Mouse (Mus musculus) thymus, postnatal 10 days (tissue): ENCODE measurements around the gene Hoxc11.

Experiments used
- DNase-seq, 2 experiments: peaks; one replicate each; pipeline ENCODE4 v3.0.0; 2021; ENCODE audit warnings: low spot score in 2 of 2

Hoxc11 gene

DNA sequence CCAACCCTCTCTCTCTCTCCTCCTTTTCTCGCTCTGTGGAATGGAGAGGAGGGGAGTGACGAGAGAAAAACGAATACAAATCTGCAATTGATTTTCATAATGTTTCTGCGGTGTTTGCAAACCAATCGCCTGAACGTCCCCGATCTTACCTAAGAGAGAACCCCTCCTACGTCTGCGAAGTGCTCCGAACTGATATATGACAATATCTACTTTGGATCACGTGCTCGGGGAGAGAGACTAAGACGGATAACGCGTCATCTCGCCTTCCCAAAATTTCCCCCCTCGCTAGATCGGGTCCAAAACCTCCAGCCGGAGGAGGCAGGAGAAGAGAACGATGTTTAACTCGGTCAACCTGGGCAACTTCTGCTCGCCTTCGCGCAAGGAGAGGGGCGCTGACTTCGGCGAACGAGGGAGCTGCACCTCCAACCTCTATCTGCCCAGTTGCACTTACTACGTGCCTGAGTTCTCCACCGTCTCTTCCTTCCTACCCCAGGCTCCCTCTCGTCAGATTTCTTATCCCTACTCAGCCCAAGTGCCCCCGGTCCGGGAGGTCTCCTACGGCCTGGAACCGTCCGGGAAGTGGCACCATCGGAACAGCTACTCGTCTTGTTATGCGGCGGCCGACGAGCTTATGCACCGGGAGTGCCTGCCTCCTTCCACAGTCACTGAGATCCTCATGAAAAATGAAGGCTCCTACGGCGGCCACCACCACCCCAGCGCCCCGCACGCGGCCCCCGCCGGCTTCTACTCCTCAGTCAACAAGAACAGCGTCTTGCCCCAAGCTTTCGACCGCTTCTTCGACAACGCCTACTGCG is at the start of gene Hoxc11:
Hoxc11 (plus strand) TSS at position 236 of the 815 bp plus-strand sequence.
- DNase-seq = no peak

DNA sequence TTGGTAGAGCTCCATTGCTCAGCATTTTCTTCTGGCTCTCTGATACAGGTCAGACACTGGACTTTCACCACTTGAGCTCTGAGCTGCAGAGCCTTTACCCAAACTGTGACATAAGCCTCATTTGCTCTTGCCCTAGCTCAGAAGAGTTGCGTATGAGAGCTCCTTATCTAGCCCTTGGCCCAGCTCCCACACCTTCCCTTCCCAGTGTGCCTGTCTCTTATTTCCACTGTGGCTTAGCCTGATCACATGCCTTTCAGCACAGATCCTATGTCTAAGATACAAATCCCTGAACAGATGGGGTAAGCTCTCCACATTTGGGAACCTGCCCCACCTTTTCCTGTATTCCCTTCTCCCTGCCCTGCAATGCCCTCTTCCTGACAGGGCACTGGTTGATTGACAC is 49.3 kb upstream of the Hoxc11 start:
- DNase-seq = no peak

DNA sequence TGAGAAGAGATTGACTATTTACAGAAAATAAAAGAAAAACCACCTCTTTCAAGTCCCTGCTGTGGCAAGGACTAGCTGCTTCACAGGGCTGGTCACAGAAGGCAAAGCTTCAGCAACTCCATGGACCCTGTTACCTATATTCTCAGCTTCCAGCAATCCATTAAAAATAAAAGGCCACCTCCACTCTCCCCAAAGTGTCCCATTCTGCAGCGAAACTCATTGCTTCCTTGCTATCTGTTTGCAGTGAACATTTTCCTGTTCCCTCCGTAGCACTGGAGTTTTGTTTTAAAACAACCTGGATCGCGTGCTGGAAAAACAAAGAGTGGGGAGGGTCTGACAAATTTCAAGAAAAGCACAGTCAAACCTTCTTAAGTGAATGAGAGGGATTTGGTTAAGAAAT is 44.7 kb upstream of the Hoxc11 start:
- DNase-seq = no peak

DNA sequence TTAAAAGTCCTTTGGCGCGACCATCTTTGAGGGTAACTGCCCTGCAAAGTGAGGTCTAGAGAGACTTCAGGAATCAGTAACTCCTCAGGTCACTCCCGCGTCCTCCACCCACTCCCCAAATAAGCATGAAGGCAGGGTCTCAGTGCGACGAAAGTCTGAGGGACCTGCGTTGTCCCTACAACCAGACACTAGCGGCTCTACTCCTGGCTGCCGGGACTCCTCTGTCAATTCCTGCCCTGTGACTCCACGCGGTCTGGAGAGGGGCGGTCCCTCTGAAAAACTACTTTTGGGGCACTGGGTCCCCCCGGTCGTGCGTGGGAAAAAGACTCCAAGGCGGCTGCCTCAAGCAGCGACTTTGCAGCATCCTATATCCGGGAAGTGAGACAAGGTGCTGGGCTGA is 44.2 kb upstream of the Hoxc11 start:
- DNase-seq = no peak

DNA sequence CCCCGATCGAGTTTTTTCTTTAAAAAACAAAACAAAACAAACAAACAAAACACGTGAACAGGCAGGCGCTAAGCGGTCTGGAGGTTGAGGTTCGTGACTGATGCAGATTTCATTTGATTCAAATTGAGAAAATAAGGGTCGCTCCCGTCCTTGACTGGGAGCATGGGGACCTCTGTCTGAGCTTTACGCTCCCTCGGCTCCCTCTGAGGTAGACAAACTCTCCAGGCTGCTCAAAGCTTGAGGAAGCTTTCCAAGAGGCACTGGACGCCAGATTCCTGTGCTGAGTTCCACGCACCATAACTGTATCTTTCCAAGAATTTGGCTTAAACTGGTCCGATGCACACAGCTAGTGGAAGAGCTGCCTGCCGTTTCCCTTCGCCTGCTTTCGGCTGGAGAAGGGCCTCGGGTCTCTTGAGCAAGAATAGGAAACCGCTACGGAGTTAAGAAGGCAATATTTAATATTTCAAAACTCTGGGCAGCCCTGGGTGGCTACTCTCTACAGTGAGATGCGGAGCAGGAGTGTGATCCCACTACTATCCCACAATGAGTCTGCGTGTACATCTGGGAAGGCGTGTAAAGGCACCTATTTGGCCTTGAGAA is 43.6 kb upstream of the Hoxc11 start:
- no peak for DNase-seq

DNA sequence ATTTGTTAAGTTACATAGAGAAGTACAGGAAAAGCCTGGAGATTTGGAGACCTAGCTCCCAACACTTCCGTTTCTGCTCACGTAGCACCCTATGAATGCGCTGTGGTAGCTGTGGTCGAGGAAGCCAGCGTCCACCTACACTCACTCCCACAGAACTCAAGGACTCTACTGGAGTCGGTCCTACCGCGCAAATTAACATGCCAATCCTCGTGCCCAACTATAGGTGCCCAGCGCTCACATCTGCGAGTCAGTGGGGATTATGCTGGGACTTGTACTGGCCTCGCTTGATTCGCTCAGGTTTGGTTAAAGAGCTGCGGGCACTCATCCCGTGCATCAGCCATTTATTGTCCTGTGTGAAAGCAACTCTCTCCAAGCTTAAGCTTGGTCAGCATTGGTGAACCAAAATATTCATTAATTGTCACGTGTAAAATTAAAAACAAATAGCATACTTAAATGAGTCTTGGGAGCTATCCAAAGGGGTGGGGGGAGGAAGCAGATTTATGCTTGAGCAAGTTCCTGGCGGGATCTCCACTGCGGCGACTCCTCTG is 41.1 kb upstream of the Hoxc11 start:
- DNase-seq = no peak

DNA sequence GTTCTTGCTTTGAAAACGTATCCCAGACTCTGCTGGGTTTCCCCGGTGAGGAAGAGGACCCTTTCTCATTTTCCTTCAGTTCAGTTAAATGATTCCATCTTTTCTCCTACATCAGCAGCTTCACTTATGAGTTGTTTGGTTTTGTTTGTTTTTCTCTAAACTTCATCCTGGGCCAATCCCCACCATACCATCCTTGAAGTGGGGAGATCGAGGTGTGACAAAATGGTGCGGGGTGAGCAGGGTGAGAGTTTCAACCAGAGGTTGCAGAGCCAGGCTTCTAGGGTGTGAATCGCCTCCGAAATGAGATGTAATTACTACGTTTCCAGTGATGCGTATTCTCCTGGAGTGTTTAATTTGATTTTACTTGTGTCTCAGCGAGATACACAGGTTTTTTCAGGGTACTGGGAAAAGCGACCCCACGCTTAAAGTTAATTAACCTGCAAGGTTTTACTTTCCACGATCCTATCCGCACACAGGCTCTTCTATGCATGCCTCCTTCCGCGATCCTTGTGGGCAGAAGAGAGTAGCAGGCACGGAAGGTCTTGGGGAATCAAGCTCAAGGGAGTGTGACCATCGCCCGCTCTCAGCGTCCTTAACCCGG is 36.2 kb upstream of the Hoxc11 start:
- DNase-seq = no peak

DNA sequence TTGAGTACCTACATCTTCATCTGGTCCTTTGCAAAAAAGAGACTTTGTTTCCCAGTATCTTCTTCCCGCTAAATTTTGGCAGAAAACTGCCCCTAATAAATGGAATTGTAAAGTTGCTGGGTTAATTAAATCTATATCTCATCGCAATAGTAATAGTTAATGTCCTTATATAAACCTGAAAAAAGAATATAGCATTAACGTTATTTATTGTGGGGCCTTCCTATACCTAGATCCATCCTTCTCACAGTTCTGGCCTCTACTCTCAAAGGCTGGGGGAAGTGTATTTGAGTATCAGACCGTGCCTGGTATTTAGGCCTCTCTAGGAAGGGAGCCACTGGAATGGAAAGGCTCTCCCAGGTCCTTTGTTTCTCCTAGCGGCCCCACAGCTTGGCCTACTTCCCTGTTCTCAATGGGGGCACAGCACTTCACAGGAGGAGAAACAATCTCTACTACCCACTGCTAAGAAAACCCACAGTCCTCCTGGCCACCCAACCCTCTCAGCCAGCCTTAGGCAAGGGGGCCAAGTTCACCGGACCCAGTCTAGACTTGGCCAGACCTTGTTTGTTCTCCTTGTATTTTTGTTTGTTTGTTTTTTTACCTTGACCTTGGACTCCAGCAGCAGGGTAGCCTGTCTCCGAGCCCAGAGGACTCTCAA is 35.5 kb upstream of the Hoxc11 start:
- no peak for DNase-seq

DNA sequence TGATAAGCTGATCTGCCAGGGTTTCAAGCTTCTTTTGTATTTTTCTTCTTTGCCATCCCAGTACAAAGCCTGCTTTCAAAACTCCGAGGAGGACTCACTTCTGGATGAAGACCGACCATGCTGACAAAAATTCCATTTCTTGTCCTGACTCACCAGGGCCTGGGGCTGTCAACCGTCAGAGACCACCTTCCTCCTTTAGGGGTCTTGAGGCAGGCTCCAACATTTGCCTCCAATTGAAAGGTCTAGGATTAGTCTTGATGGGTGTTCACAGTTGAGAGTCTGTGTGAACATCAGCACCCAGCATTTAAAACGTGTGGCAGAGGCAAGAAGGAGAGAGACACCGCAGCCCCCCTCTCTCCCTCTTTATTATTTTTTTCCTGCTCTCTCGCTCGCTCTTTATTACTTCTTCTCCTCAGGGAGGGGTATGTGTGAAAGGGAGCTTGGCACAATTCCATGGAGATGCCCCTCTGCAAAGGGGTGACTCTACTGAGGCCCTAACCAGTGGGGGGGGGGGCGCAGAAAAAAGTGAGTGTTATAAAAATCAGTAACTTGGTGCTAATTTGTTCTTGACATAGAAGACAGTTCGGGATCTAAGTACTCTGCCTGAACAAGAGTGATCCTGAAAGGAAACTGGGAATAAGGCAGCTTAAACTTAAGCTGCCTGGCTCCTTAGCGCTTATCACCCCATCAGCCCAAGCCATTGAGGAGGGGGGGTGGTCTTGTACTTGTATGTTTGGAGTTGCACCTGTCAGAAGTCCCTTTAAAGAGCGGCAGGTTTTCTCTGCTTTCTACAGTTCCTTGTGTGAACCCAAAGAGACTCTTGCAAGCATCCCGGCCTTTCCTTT is 34.7 kb upstream of the Hoxc11 start:
- no peak for DNase-seq

DNA sequence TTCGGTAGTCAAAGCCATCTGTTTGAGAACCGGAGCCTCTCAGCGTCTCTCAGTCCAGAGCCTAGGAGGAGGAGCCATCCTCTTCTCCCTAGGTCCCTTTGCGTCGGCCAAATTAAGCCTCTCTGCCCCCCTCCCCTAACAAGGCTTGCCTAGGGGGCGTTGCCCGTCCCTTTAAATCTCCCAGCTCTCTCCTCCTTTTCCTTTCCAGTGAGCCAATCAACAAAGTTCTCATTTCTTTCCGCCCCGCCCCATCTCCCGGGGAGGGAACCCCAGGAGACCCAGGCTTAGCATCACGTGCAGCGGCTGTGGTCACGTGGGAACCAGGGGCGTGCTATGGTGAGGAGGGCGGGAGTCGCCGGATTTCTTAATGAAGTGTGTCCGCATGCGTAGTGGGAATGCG is 33.6 kb upstream of the Hoxc11 start:
- no peak for DNase-seq

DNA sequence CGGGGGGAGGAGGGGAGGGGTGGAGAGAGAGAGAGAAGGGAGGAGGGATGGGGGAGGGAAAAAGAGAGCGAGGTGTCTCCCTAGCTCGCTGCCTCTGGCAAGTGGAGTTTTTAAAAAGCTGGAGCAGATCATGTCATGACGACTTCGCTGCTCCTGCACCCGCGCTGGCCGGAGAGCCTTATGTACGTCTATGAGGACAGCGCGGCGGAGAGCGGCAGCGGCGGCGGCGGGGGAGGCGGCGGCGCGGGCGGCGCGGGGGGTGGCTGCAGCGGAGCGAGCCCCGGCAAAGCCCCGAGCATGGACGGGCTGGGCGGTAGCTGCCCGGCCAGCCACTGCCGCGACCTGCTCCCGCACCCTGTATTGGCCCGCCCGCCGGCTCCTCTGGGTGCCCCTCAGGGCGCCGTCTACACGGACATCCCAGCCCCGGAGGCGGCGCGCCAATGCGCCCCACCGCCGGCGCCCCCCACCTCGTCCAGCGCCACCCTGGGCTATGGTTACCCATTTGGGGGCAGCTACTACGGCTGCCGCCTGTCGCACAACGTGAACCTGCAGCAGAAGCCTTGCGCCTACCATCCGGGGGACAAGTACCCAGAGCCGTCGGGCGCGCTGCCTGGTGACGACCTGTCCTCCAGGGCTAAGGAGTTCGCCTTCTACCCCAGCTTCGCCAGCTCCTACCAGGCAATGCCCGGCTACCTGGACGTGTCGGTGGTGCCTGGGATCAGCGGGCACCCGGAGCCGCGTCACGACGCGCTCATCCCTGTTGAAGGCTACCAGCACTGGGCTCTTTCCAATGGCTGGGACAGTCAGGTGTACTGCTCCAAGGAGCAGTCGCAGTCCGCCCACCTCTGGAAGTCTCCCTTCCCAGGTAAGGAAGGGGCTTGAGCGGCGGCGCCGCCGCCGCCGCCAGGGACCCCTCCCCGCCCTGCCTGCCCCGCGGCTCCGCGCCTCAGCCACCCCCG is 32.9 kb upstream of the Hoxc11 start, which contains the start of gene Hoxc13:
Hoxc13 (plus strand) TSS at position 51 of the 959 bp plus-strand sequence.
- DNase-seq = no peak

DNA sequence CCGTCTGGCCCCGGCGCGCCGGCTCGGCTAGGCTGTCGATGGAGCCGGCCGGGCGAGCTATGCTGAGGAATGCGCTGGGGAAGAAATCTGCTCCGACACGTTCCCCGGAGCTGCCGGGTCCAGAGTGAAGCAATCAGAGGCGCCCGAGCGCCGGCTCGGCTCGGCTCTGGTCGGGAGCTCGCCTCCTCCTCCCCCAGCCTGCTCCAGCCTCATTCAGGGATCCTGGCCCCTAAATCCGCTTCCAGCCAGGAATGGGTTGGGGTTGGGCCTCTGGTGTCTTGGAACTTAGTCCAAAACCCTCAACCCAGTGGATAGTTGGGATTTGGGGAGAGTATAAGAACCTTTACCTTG is 32.2 kb upstream of the Hoxc11 start:
- no peak for DNase-seq

DNA sequence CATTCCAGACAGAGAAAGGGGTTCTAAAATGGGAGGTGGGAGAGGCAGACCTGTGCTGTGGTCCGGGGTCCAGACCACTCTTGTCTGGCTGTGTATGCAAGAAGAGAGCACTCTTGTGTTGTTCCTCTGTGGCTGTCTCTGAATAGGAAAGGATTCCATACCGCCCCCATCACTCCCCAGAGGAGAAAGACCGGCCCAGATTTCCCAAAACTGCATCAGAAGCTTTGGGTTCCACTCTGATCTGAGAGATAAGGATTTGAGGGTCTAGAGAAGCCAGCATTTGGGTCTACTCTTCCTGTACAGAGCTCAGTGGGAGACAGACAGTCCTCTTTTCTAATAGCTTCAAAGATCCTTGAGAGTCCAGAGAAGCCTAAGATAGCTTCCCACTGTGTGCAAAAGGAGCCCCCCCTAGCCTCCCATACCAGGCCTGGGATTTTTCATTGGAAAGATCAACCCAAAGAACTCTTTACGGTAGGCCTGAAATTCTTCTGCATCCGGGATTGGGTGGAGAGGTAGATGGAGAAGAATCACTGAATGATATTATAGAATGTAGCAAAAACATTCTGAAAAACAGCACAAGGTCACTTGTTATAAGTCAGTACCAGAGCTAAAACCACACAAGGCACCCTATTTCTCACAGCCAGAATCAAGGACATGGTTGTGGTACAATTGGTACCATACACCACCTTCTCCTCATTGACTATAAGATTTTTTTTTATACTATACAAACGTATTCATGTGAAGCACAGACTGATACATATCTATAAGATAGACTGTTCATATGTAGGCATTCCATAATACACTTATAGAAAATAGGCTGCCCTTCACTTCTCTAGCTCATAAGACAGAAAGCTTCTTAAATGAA is 31.4 kb upstream of the Hoxc11 start:
- no peak for DNase-seq

DNA sequence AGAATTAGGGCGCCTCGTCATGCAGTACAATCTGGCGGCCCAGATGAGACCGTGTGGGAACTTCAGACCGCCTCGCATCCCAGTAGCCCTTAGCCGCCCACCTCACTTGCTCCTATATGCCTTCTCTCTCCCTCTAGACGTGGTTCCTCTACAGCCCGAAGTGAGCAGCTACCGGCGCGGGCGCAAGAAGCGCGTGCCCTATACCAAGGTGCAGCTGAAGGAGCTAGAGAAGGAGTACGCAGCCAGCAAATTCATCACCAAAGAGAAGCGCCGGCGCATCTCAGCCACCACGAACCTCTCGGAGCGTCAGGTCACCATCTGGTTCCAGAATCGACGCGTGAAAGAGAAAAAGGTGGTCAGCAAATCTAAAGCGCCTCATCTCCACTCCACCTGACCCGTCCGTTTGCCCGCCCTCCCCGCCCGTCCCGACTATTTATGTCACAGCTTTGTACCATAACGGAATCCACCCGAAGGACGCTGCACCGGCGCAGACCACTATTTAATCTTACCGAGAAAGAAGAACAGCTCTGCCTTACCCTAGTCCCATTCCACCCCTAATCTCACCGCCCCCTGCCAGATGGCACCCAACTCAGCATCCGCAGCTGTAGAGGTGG is 27.1 kb upstream of the Hoxc11 start:
- no peak for DNase-seq

DNA sequence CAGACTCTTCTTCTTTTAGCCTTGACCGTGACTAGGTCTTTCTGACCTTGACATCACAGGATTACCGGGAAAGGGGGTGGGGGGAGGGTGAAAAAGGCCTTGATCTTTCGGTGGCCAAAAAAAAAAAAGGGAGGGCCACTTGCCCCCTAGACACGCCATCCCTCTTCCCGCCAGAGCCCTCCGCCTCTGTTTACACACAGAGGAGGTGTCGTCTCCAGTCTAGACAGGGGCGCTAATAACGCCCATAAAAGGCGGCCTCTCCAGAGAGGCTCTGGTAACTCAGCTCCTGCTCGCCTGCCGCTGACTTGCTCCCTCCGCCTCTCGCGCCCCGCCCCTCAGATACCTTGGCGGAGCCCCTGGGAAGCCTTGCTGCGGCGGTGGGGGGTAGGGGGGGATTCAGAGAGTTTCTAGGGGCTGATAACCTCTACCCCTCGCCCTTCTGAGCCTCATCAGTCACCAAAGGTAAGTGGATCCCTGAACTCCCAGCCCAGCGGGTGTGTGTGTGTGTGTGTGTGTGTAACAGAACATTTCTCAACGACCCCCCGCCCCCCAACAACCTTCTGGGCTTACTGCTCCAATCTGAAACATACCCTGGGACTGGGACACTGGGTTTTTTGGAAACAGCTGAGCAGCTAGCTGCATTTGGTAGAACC is 22.4 kb upstream of the Hoxc11 start:
- DNase-seq = no peak

DNA sequence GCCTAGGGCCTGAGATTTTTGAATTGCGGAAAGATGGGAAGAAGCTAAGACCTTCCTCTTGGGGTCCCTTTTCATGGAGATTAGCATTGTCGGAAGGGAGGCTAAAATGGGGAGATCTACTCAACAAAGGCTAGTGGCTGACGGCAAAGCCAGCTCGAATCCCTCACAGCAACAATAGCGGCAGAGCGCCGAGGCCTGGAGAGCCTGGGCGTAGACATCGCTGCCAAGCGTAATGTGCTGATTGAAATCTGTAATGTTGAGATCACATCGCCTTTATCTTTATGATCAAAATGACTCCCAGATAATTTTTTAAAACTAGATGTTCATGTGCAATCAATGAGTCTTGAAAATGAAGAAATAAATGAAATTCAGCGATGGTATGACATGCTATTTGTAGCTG is 19.8 kb upstream of the Hoxc11 start:
- DNase-seq = no peak

DNA sequence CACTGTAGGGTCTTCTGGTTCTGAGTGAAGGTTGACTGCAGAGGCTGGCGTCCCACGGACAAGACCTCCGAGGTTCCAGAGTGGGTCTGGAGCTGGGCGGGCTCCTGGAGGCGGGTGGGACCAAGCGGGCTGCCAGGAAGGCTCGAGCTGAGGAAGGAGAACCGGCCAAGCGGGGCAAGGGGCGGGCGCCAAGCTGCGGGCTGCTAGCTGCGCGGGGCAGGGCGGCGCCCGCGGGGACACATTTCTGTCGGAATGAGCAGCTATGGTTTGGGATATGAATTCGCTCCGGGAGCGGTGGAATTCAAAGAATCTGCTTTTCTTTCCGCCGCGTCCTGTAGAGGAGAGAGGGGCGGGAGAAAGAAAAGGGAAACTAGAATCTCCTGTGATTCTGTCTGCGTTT is 19.3 kb upstream of the Hoxc11 start:
- DNase-seq = no peak

DNA sequence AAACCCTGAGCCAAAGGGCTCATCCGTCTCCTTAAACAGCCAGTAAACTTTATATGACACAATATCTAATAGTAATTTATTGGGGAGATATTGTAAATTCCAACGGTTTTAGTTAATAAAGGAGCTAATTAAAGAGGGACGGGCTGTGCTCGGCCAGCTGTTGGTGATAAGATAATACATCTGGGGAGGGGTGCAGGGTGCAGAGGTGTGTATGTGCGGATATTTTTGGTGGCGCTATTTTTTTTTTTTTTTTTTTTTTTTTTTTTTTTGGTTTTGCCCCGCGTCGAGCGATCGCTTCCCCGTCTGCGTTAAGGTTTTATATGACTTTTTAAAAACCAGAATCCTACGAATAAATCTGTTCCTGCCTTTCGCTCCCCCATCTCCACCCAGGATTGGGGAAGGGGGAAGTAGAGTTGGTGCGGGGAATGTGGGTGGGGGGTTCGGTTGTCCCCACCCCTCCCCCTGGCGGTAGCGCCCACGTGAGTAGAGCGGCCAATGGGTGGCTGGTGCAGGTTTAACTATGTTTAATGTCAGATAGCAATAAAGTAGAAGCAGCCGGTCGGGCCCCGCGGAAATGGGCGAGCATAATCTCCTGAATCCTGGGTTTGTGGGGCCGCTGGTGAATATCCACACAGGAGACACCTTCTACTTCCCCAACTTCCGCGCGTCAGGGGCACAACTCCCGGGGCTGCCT is 17.8 kb upstream of the Hoxc11 start, which contains the start of gene Hoxc12:
Hoxc12 (plus strand) TSS at position 479 of the 694 bp plus-strand sequence.
- no peak for DNase-seq
